Mouse (Mus musculus): ENCODE measurements at regions not wholly inside any gene's neighbourhood (a gene's known extent, or its start where the extent isn't known, plus 50 kb on each side); places are given as distances from the start of the nearest gene placed in this dataset.
"Not testable (repeated sequence)": the region's sequence is repeated elsewhere in the genome, so short reads cannot be mapped to it uniquely, and the experiment has no call there.

- no peak overlapping the region for H3K9ac ChIP-seq (ENCODE audit: control insufficient read depth, low read depth, low read length, poor library complexity, severe bottlenecking)
- H3K4me1 ChIP-seq (ENCODE audit: control insufficient read depth in 1 of 2, insufficient read depth in 2 of 2, low read length in 2 of 2): no peaks in the 10 kb centered on the region
- no peaks in the 10 kb centered on the region for H3K36me3 ChIP-seq (ENCODE audit: control insufficient read depth in 1 of 2, insufficient read depth in 2 of 2, low read length in 2 of 2)
- no peak for DNase-seq (ENCODE audit: low read depth, low spot score)
- H3K4me3 ChIP-seq (ENCODE audit: control insufficient read depth in 1 of 2, insufficient read depth in 1 of 2, low read depth in 2 of 2, low read length in 2 of 2): no peak overlapping the region
- no peak overlapping the region for H3K27ac ChIP-seq (ENCODE audit: control insufficient read depth, low read depth, low read length)
- no peaks in the 10 kb centered on the region for H3K9me3 ChIP-seq (replicated peaks; ENCODE audit: insufficient read depth, low read length)
- no peaks in the 10 kb centered on the region for H3K79me2 ChIP-seq (ENCODE audit: control insufficient read depth, insufficient read depth, low read length, poor library complexity)
- TF ChIP-seq NELFE (IDR thresholded peaks at IDR 0.05; ENCODE audit: low read depth, low read length): no peak
- no peaks in the 10 kb centered on the region for H3K27me3 ChIP-seq (ENCODE audit: control insufficient read depth in 1 of 2, insufficient read depth in 2 of 2, low read length in 2 of 2)
Observed at GRCm38 (mm10) chr12:115034438-115035129, 1012.9 kb upstream of the Zfp386 start.

GRCm38 (mm10) chr12:115055080-115055479 lies 992.4 kb upstream of the Zfp386 start:
- Histone ChIP-seq H3K9ac (ENCODE audit: control insufficient read depth, low read depth, low read length, poor library complexity, severe bottlenecking) (no peak overlapping the region), H3K36me3 (ENCODE audit: control insufficient read depth in 1 of 2, insufficient read depth in 2 of 2, low read length in 2 of 2) (no peaks in the 10 kb centered on the region), H3K27me3 (ENCODE audit: control insufficient read depth in 1 of 2, insufficient read depth in 2 of 2, low read length in 2 of 2) (no peaks in the 10 kb centered on the region), H3K79me2 (ENCODE audit: control insufficient read depth, insufficient read depth, low read length, poor library complexity) (no peaks in the 10 kb centered on the region), H3K27ac (ENCODE audit: control insufficient read depth, low read depth, low read length) (no peak overlapping the region), H3K4me1 (ENCODE audit: control insufficient read depth in 1 of 2, insufficient read depth in 2 of 2, low read length in 2 of 2) (no peaks in the 10 kb centered on the region), H3K9me3 (replicated peaks; ENCODE audit: insufficient read depth, low read length) (no peaks in the 10 kb centered on the region), H3K4me3 (ENCODE audit: control insufficient read depth in 1 of 2, insufficient read depth in 1 of 2, low read depth in 2 of 2, low read length in 2 of 2) (no peak overlapping the region)
- no peak for DNase-seq (ENCODE audit: low read depth, low spot score)
- TF ChIP-seq GATA1 (IDR thresholded peaks at IDR 0.05; ENCODE audit: low read depth, low read length) (no peak), KAT2A (conservative IDR thresholded peaks at IDR 0.05; ENCODE audit: low read depth, low read length) (no peak), TCF12 (IDR thresholded peaks at IDR 0.05; ENCODE audit: low read depth, low read length) (no peak), ZC3H11A (IDR thresholded peaks at IDR 0.05; ENCODE audit: low read depth, low read length) (no peak), POLR2AphosphoS2 (IDR thresholded peaks at IDR 0.05; ENCODE audit: low read length) (no peak), ZKSCAN1 (IDR thresholded peaks at IDR 0.05; ENCODE audit: low read depth, low read length) (no peak), USF1 (IDR thresholded peaks at IDR 0.05; ENCODE audit: low read depth, low read length) (no peak), MAFK (IDR thresholded peaks at IDR 0.05; ENCODE audit: borderline replicate concordance, low read depth, low read length) (no peak), TBP (IDR thresholded peaks at IDR 0.05; ENCODE audit: low read depth, low read length) (no peak), BHLHE40 (IDR thresholded peaks at IDR 0.05; ENCODE audit: borderline replicate concordance, low read depth, low read length) (no peak), E2F4 (IDR thresholded peaks at IDR 0.05; ENCODE audit: borderline replicate concordance, low read depth, low read length) (no peak), EP300 (IDR thresholded peaks at IDR 0.05; ENCODE audit: low read depth in 1 of 2, low read length in 2 of 2) (no peak), ZMIZ1 (IDR thresholded peaks at IDR 0.05; ENCODE audit: low read depth, low read length) (no peak), NELFE (IDR thresholded peaks at IDR 0.05; ENCODE audit: low read depth, low read length) (no peak), MXI1 (IDR thresholded peaks at IDR 0.05; ENCODE audit: low read depth, low read length) (no peak), MYC (IDR thresholded peaks at IDR 0.05; ENCODE audit: low read depth, low read length) (no peak), UBTF (IDR thresholded peaks at IDR 0.05; ENCODE audit: borderline replicate concordance, insufficient read depth, low read depth, low read length) (no peak), NRF1 (IDR thresholded peaks at IDR 0.05; ENCODE audit: insufficient read depth, low read depth, low read length, poor library complexity, severe bottlenecking) (no peak), CTCF (IDR thresholded peaks at IDR 0.05 in 2 of 3, conservative IDR thresholded peaks at IDR 0.05 in 1 of 3; ENCODE audit: control insufficient read depth in 1 of 3, insufficient read depth in 1 of 3, low read depth in 2 of 3, low read length in 3 of 3, poor library complexity in 1 of 3, severe bottlenecking in 1 of 3) (no peak), POLR2AphosphoS5 (IDR thresholded peaks at IDR 0.05; ENCODE audit: borderline replicate concordance, low read depth, low read length) (no peak)

- H3K4me3 ChIP-seq (ENCODE audit: control insufficient read depth in 1 of 2, insufficient read depth in 1 of 2, low read depth in 2 of 2, low read length in 2 of 2); H3K27ac ChIP-seq (ENCODE audit: control insufficient read depth, low read depth, low read length); H3K9me3 ChIP-seq (replicated peaks; ENCODE audit: insufficient read depth, low read length); DNase-seq (ENCODE audit: low read depth, low spot score); H3K9ac ChIP-seq (ENCODE audit: control insufficient read depth, low read depth, low read length, poor library complexity, severe bottlenecking); H3K79me2 ChIP-seq (ENCODE audit: control insufficient read depth, insufficient read depth, low read length, poor library complexity); H3K4me1 ChIP-seq (ENCODE audit: control insufficient read depth in 1 of 2, insufficient read depth in 2 of 2, low read length in 2 of 2); H3K36me3 ChIP-seq (ENCODE audit: control insufficient read depth in 1 of 2, insufficient read depth in 2 of 2, low read length in 2 of 2); H3K27me3 ChIP-seq (ENCODE audit: control insufficient read depth in 1 of 2, insufficient read depth in 2 of 2, low read length in 2 of 2): not testable (repeated sequence)
Observed at GRCm38 (mm10) chr12:115059954-115060353, 987.6 kb upstream of the Zfp386 start.

All from MEL (cell line).